Mouse (Mus musculus): ENCODE data around the gene Acox2.
A peak's percentile ranks its signal among the peaks of the same experiment; 100 is the strongest.

Gene Acox2

GRCm38 (mm10) chr14:8215208-8215778, 43.9 kb downstream of the Acox2 start:
- peak; percentile 51 for DNase-seq (ENCODE audit: extremely low read depth, insufficient read length, low spot score)

GRCm38 (mm10) chr14:8214299-8215207, 44.6 kb downstream of the Acox2 start:
- DNase-seq (ENCODE audit: extremely low read depth, insufficient read length, low spot score): peak; percentile 64

GRCm38 (mm10) chr14:8213803-8214224, 45.3 kb downstream of the Acox2 start, which contains the start of gene Kctd6:
TSS of gene Kctd6 (plus strand) at chr14:8214140.
- peak; percentile 97 for DNase-seq (ENCODE audit: extremely low read depth, insufficient read length, low spot score)

GRCm38 (mm10) chr14:8212996-8213395, 46.2 kb downstream of the Acox2 start:
- DNase-seq (ENCODE audit: extremely low read depth, insufficient read length, low spot score): no peak

GRCm38 (mm10) chr14:8209896-8210295, 49.3 kb downstream of the Acox2 start:
- no peak for DNase-seq (ENCODE audit: extremely low read depth, insufficient read length, low spot score)

- DNase-seq (ENCODE audit: extremely low read depth, insufficient read length, low spot score): peak; percentile 70
These were observed 50.3 kb downstream of the Acox2 start for GRCm38 (mm10) chr14:8208876-8209275.

GRCm38 (mm10) chr14:8207543-8207942, 51.6 kb downstream of the Acox2 start:
- no peak for DNase-seq (ENCODE audit: extremely low read depth, insufficient read length, low spot score)

- DNase-seq (ENCODE audit: extremely low read depth, insufficient read length, low spot score): no peak
These were observed 52.0 kb downstream of the Acox2 start for GRCm38 (mm10) chr14:8207105-8207504.

GRCm38 (mm10) chr14:8206179-8206910, 52.8 kb downstream of the Acox2 start:
- no peak for DNase-seq (ENCODE audit: extremely low read depth, insufficient read length, low spot score)

GRCm38 (mm10) chr14:8201715-8202114, 57.4 kb downstream of the Acox2 start:
- DNase-seq (ENCODE audit: extremely low read depth, insufficient read length, low spot score): no peak

- DNase-seq (ENCODE audit: extremely low read depth, insufficient read length, low spot score): no peak
These were observed 58.4 kb downstream of the Acox2 start for GRCm38 (mm10) chr14:8200769-8201168.

- no peak for DNase-seq (ENCODE audit: extremely low read depth, insufficient read length, low spot score)
These were observed 66.4 kb downstream of the Acox2 start for GRCm38 (mm10) chr14:8192727-8193126.

- DNase-seq (ENCODE audit: extremely low read depth, insufficient read length, low spot score): no peak
These were observed 67.7 kb downstream of the Acox2 start for GRCm38 (mm10) chr14:8191331-8191965.

GRCm38 (mm10) chr14:8190556-8190955, 68.6 kb downstream of the Acox2 start:
- no peak for DNase-seq (ENCODE audit: extremely low read depth, insufficient read length, low spot score)

GRCm38 (mm10) chr14:8186278-8187045, 72.7 kb downstream of the Acox2 start:
- DNase-seq (ENCODE audit: extremely low read depth, insufficient read length, low spot score): no peak

GRCm38 (mm10) chr14:8183330-8183729, 75.8 kb downstream of the Acox2 start:
- no peak for DNase-seq (ENCODE audit: extremely low read depth, insufficient read length, low spot score)

- no peak for DNase-seq (ENCODE audit: extremely low read depth, insufficient read length, low spot score)
These were observed 78.7 kb downstream of the Acox2 start for GRCm38 (mm10) chr14:8180371-8181035.

- peak; percentile 50 for DNase-seq (ENCODE audit: extremely low read depth, insufficient read length, low spot score)
These were observed 82.9 kb downstream of the Acox2 start for GRCm38 (mm10) chr14:8176251-8176650.

All from 3134 (cell line).